In genomic region chr6:65042491-65043171, GRCm38 (mm10) we compare ENCODE assay signal across 8 mouse cellular contexts. TPM values are rescaled to one million over a fixed set of nuclear protein-coding genes. Genes with fewer than 3 reads are reported as not detected.
DNase-seq lines count a peak whose midpoint lies in the region; ATAC-seq and TF ChIP-seq lines count a peak whose summit lies in the region.

Smarcad1 (plus strand) TSS chr6:65042583.

- no peaks in the 10 kb centered on the region for H3K27me3 ChIP-seq in hindbrain, postnatal 0 days (ENCODE audit: insufficient read depth, low read length)

- H3K4me3 ChIP-seq in gastrocnemius, adult 2 months: peak within 1 kb of the TSS; percentile 99
- peak within 1 kb of the TSS; percentile 85 for H3K4me3 ChIP-seq in hindbrain, postnatal 0 days (ENCODE audit: low read length)
- peak within 1 kb of the TSS; percentile 92 for H3K4me3 ChIP-seq in left cerebral cortex, adult 2 months

- H3K27ac ChIP-seq in gastrocnemius, adult 2 months: peak within 1 kb of the TSS; percentile 98
- peak within 1 kb of the TSS; percentile 98 for H3K27ac ChIP-seq in hindbrain, postnatal 0 days
- peak within 1 kb of the TSS; percentile 99 for H3K27ac ChIP-seq in left cerebral cortex, adult 2 months

- TF ChIP-seq CTCF in gastrocnemius, adult 2 months (IDR thresholded peaks at IDR 0.05): no peak
- 0 out of 2 replicates have a peak, but pooled peaks have one; percentile 7 for TF ChIP-seq CTCF in hindbrain, postnatal 0 days (IDR thresholded peaks at IDR 0.05; ENCODE audit: low read depth)
- TF ChIP-seq CTCF in left cerebral cortex, adult 2 months (IDR thresholded peaks at IDR 0.05): no peak

- peaks cover 17% of the 10 kb centered on the region; the same call in 1 of the 2 replicates for H3K36me3 ChIP-seq in hindbrain, postnatal 0 days (ENCODE audit: insufficient read depth, low read length)

- peak; percentile 97 for DNase-seq in ZHBTc4 (ENCODE audit: low read depth, low spot score)
- DNase-seq in gastrocnemius, adult 2 months: peak; percentile 92
- peak; percentile 99 for DNase-seq in hindbrain, postnatal 0 days (ENCODE audit: low spot score)
- peak; percentile 92 for DNase-seq in left cerebral cortex, adult 2 months (ENCODE audit: extremely low spot score in 1 of 2, low spot score in 2 of 2)
- peak; percentile 94 to 98 for DNase-seq in right cerebral cortex, adult 2 months (ENCODE audit: low spot score in 2 of 2)
- peak; percentile 90 for DNase-seq in urinary bladder, postnatal 14 days (ENCODE audit: low spot score)

- H3K4me2 ChIP-seq in hindbrain, postnatal 0 days (ENCODE audit: low read depth, low read length): peak within 1 kb of the TSS; percentile 80

- H3K9me3 ChIP-seq in hindbrain, postnatal 0 days (ENCODE audit: low read length): no peaks in the 10 kb centered on the region

- ATAC-seq in common myeloid progenitor, adult 5-6 weeks (replicated peaks; ENCODE audit: low read depth, poor library complexity, severe bottlenecking): peak; percentile 94
- ATAC-seq in hindbrain, postnatal 0 days: peak; percentile 96
- ATAC-seq in megakaryocyte, adult 5-6 weeks (ENCODE audit: poor library complexity, severe bottlenecking): peak; percentile 90

- intact Hi-C loops in gastrocnemius, adult 2 months (cut with DNase I): loop anchor here (10.0 kb wide), 1 partner anchor 1492 kb away; the partner anchor contains the start of gene Mad2l1
- intact Hi-C loops in left cerebral cortex, adult 2 months (cut with DNase I): loop anchor here (10.0 kb wide), 1 partner anchor 1492 kb away; the partner anchor contains the start of gene Mad2l1

- peak within 1 kb of the TSS; percentile 98 for H3K9ac ChIP-seq in hindbrain, postnatal 0 days (replicated peaks; ENCODE audit: low read length)

- WGBS in hindbrain, postnatal 0 days: under 1% methylated on average over 79 of the region's 81 CpGs

- H3K4me1 ChIP-seq in hindbrain, postnatal 0 days (ENCODE audit: insufficient read depth, low read length): no peaks in the 10 kb centered on the region

RNA-seq across cellular contexts. Expression of gene Smarcad1, which starts in this region (rescaled TPM):
- total RNA-seq in common myeloid progenitor, adult 5-6 weeks (2017): 83.2 and 87.5 TPM in 2 replicates
- total RNA-seq in gastrocnemius, adult 2 months (2021): 10 to 100 TPM; 10.2 to 11.6 TPM
- 36.1 and 43.2 TPM in 2 replicates for total RNA-seq in hindbrain, postnatal 0 days (2014; rRNA removed)
- 44.7 and 45.0 TPM in 2 replicates for polyA plus RNA-seq in hindbrain, postnatal 0 days (2015; fragmentation: Nextera tagmentation; extraction: Ambion mirVana)
- 10 to 100 TPM; 34.4 to 40.9 TPM for total RNA-seq in left cerebral cortex, adult 2 months (2021)
- total RNA-seq in megakaryocyte, adult 5-6 weeks (2015): 30.0 and 43.3 TPM in 2 replicates
- 33.4 and 47.0 TPM in 2 replicates for total RNA-seq in megakaryocyte, adult 5-6 weeks (2017)

Comparison
In these comparisons a context has a peak if more than half of its experiments do, and no peak if none do; other contexts are left out.
1. Peak in every context shown above with its lines: DNase-seq, ATAC-seq, H3K4me3 ChIP-seq and H3K27ac ChIP-seq.